Mouse (Mus musculus) forebrain, embryonic 15.5 days (tissue): ENCODE data around the gene Llcfc1. TPM values are rescaled to one million over a fixed set of nuclear protein-coding genes. Genes with fewer than 3 reads are reported as not detected.

Experiments used
- ATAC-seq: fragments of 200-750 bp; cut with Nextera tagmentation; replicated peaks from 2 replicates; pipeline ENCODE4 v1.8.0; 2017; ENCODE audit warnings: mild to moderate bottlenecking, moderate TSS enrichment, moderate library complexity
- H3K27ac ChIP-seq: fragments of 300-500 bp; sonication (generic); replicated peaks from 2 replicates; pipeline ENCODE4 v1.5.1; 2015; ENCODE audit warnings: mild to moderate bottlenecking, inconsistent platforms
- H3K27me3 ChIP-seq: fragments of 300-500 bp; sonication (generic); 2 replicates; pipeline ENCODE4 v1.6.1; 2015; ENCODE audit warnings: inconsistent platforms
- H3K36me3 ChIP-seq: fragments of 300-500 bp; sonication (generic); 2 replicates; pipeline ENCODE4 v1.6.1; 2015; ENCODE audit warnings: mild to moderate bottlenecking, inconsistent platforms
- H3K4me1 ChIP-seq: fragments of 300-500 bp; sonication (generic); 2 replicates; pipeline ENCODE4 v1.6.1; 2015; ENCODE audit warnings: inconsistent platforms
- H3K4me2 ChIP-seq: fragments of 300-500 bp; sonication (generic); replicated peaks from 2 replicates; pipeline ENCODE4 v1.6.1; 2015; ENCODE audit warnings: mild to moderate bottlenecking, inconsistent platforms
- H3K4me3 ChIP-seq: fragments of 300-500 bp; sonication (generic); 2 replicates; pipeline ENCODE4 v1.5.1; 2015; ENCODE audit warnings: mild to moderate bottlenecking, inconsistent platforms
- H3K9ac ChIP-seq: fragments of 300-500 bp; sonication (generic); replicated peaks from 2 replicates; pipeline ENCODE4 v1.6.1; 2015; ENCODE audit warnings: mild to moderate bottlenecking, inconsistent platforms
- H3K9me3 ChIP-seq: fragments of 300-500 bp; sonication (generic); 2 replicates; pipeline ENCODE4 v1.6.1; 2016; ENCODE audit warnings: inconsistent platforms
- WGBS: fragments of 180-500 bp; shearing (Covaris S2); methylation state at CpG from one replicate; pipeline ENCODE4 v1.1.7; 2015; ENCODE audit warnings: mixed read lengths; 5-methylcytosine and 5-hydroxymethylcytosine counted together
- polyA plus RNA-seq: library from polyadenylated mRNA; unstranded; fragments of >200 nt; fragmentation: Nextera tagmentation; extraction: Ambion mirVana; gene quantifications from 2 replicates; pipeline ENCODE4 v1.2.1, GENCODE M21; 2015

Llcfc1 gene
- polyA plus RNA-seq, 1 experiment from 2014 or later, result not detected

DNA sequence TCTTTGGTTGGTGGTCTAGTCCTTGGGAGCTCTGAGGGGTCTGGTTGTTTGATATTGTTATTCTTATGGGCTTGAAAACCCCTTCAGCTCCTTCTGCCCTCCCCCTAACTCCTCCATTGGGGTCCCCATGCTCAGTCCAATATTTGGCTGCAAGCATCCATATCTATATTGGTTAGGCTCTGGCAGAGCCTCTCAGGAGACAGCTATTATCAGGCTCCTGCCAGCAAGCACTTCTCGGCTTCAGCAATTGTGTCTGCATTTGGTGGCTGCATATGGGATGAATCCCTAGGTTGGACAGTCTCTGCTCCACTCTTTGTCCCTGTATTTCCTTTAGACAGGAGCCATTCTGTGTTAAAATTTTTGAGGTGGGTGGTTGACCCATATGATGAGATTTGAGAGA, 26.1 kb downstream of the Llcfc1 start:
- Histone ChIP-seq H3K27ac (no peak overlapping the region), H3K9me3 (no peaks in the 10 kb centered on the region), H3K36me3 (no peaks in the 10 kb centered on the region), H3K9ac (no peak overlapping the region), H3K4me1 (no peaks in the 10 kb centered on the region), H3K27me3 (no peaks in the 10 kb centered on the region), H3K4me3 (no peak overlapping the region), H3K4me2 (no peak overlapping the region)
- ATAC-seq, result no peak
- WGBS, result 85% methylated on average over 1 of the region's 1 CpGs

DNA sequence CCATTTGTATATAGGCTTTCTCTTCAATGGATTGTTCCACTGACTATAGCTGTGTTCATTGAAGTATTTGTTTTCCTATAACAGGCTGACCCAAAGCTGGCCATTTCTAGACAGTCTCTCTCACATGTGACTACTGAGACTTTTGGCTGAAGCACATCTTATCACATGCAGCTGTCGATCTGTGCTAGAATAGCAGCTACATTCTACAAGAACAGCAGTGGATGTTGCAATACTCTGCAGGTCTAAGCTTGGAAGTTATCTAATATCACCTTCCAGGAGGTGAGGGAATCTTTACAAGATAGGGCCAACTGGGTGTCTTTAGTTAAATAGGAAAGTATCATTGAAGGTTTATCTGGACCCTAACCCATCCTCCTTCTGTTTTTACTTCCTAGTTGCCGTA, 37.2 kb downstream of the Llcfc1 start:
- H3K9me3 ChIP-seq, result no peaks in the 10 kb centered on the region
- H3K4me1 ChIP-seq, result no peaks in the 10 kb centered on the region
- no peak overlapping the region for H3K4me2 ChIP-seq
- 94% methylated on average over 2 of the region's 2 CpGs for WGBS
- ATAC-seq, result no peak
- no peak overlapping the region for H3K27ac ChIP-seq
- H3K9ac ChIP-seq, result no peak overlapping the region
- H3K4me3 ChIP-seq, result no peak overlapping the region
- H3K36me3 ChIP-seq, result no peaks in the 10 kb centered on the region
- no peaks in the 10 kb centered on the region for H3K27me3 ChIP-seq

DNA sequence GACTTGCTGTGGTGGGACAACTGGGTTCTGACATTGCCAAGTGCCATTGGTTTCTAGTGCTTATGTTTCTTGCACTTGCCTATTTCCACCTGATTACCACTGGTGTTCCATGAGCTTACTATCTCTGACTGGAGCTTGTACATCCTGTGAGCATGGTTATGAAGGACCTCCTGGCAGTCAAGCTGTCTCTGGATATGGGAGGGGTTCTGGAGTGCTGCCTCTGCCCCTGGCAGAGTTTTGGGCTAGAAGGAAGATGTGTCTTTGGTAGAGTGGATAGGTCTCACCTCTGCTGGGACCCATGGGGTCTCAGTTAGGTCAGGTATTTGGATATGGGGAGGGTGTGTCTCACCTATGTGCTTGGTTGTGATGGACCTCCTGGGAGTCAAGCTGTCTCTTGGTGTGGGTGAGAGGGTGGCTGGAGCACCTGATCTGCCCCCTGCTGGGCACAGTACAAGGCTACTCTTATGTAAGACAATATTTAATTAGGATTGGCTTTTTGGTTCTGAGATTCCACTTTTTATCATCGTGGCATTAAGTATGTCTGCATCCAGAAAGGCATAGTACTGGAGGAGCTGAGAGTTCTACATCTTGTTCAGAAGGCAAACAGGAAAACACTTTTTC, 43.9 kb downstream of the Llcfc1 start:
- H3K27me3 ChIP-seq, result no peaks in the 10 kb centered on the region
- H3K4me2 ChIP-seq, result no peak overlapping the region
- H3K9ac ChIP-seq, result no peak overlapping the region
- H3K4me3 ChIP-seq, result no peak overlapping the region
- 81% methylated on average over 1 of the region's 1 CpGs for WGBS
- H3K9me3 ChIP-seq, result no peaks in the 10 kb centered on the region
- ATAC-seq, result no peak
- no peak overlapping the region for H3K27ac ChIP-seq
- H3K36me3 ChIP-seq, result no peaks in the 10 kb centered on the region
- H3K4me1 ChIP-seq, result no peaks in the 10 kb centered on the region

DNA sequence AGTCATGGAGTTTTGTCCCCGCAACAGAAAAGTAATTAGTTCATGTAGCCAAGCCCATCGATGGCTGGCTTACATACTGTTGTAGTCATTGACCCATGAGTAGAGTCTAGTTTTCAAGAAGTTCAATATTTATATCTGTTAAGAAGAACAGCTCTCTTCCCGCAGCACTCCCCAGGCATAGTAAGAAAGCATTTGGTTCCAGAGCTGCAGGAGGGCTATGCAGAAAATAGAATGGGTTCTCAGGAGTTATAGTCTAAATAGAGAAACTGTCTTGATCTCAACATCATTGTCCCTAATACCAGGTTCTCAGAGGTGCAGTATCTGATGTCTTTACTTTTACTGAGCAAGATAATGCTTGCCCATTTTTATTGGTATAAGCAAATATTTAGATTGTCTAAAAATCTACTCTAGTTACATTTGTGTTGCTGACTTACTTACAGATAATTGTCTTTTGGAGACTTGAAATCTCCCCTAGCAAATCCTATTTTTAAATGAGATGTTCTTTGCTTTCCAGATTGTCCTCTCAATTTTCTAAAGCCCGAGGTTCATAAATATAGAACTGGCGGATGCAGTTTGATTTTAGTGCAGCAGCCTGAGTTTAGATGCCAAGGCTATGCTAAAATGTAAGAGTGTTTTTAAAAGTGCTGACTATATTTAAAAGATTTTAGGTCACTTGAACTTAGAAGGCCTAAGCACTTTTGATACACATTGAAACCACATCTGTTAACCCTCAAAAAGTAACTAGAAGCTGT, 50.7 kb downstream of the Llcfc1 start:
- Histone ChIP-seq H3K27ac (no peak overlapping the region), H3K4me1 (no peaks in the 10 kb centered on the region), H3K4me2 (no peak overlapping the region), H3K4me3 (no peak overlapping the region), H3K27me3 (no peaks in the 10 kb centered on the region), H3K9me3 (no peaks in the 10 kb centered on the region), H3K36me3 (no peaks in the 10 kb centered on the region), H3K9ac (no peak overlapping the region)
- no peak for ATAC-seq
- WGBS, result 91% methylated on average over 5 of the region's 5 CpGs

Other genes starting within 250 kb of the Llcfc1 start
- not detected in 2 replicates for gene Gm10334, start 238.3 kb upstream of the Llcfc1 start, polyA plus RNA-seq
- not detected in 2 replicates for gene Prss1, start 225.5 kb upstream of the Llcfc1 start, polyA plus RNA-seq
- gene Prss2, start 162.6 kb upstream of the Llcfc1 start, polyA plus RNA-seq, result not detected in 2 replicates
- gene Ephb6, start 78.9 kb upstream of the Llcfc1 start, polyA plus RNA-seq, result 33.2 and 34.6 TPM in 2 replicates
- 0.46 and 0.52 TPM in 2 replicates for gene Trpv6, start 48.0 kb upstream of the Llcfc1 start, polyA plus RNA-seq
- not detected in 2 replicates for gene Trpv5, start 3.7 kb upstream of the Llcfc1 start, polyA plus RNA-seq
- 0.19 and 0.50 TPM in 2 replicates for gene Kel, start 19.9 kb downstream of the Llcfc1 start, polyA plus RNA-seq
- gene Olfr459, start 90.7 kb downstream of the Llcfc1 start, polyA plus RNA-seq, result not detected in 2 replicates
- not detected in 2 replicates for gene Pip, start 163.1 kb downstream of the Llcfc1 start, polyA plus RNA-seq
- not detected in 2 replicates for gene Sval2, start 168.6 kb downstream of the Llcfc1 start, polyA plus RNA-seq